In genomic region chr7:26743948-26744347, GRCm38 (mm10) we compare ENCODE assay signal across 51 mouse cellular contexts. TPM values are rescaled to one million over a fixed set of nuclear protein-coding genes. Genes with fewer than 3 reads are reported as not detected.
"Had no signal": no experiment of that assay in that cellular context is flagged by ENCODE, and none has a peak within 500 bp of the region (broad histone marks: within the 10 kb centered on the region; RNA-seq: fewer than 3 reads in every experiment).

No protein-coding gene starts in this region.

- H3K27ac ChIP-seq: heart, embryonic 13.5 days; heart, embryonic 15.5 days; hindbrain, embryonic 10.5 days; hindbrain, embryonic 12.5 days; hindbrain, embryonic 13.5 days; hindbrain, embryonic 14.5 days; hindbrain, embryonic 15.5 days; hindbrain, postnatal 0 days; intestine, embryonic 15.5 days; kidney, embryonic 15.5 days; kidney, postnatal 0 days; layer of hippocampus, adult 2 months; left cerebral cortex, adult 2 months had no signal

- H3K27me3 ChIP-seq: heart, embryonic 12.5 days; heart, embryonic 13.5 days; heart, embryonic 15.5 days; hindbrain, embryonic 12.5 days; hindbrain, embryonic 13.5 days; hindbrain, embryonic 15.5 days; intestine, embryonic 15.5 days; kidney, embryonic 15.5 days had no signal

- H3K4me2 ChIP-seq: heart, embryonic 11.5 days; heart, embryonic 12.5 days; heart, embryonic 13.5 days; heart, embryonic 15.5 days; hindbrain, embryonic 12.5 days; hindbrain, embryonic 13.5 days; hindbrain, embryonic 14.5 days; hindbrain, embryonic 15.5 days; intestine, embryonic 15.5 days; kidney, embryonic 15.5 days had no signal

- H3K9ac ChIP-seq: heart, embryonic 12.5 days; heart, embryonic 13.5 days; heart, embryonic 15.5 days; hindbrain, embryonic 12.5 days; hindbrain, embryonic 13.5 days; hindbrain, embryonic 14.5 days; hindbrain, embryonic 15.5 days; intestine, embryonic 15.5 days; kidney, embryonic 15.5 days had no signal

- H3K36me3 ChIP-seq: heart, embryonic 12.5 days; heart, embryonic 13.5 days; heart, embryonic 15.5 days; hindbrain, embryonic 10.5 days; hindbrain, embryonic 12.5 days; hindbrain, embryonic 13.5 days; hindbrain, embryonic 15.5 days; intestine, embryonic 15.5 days; kidney, embryonic 15.5 days had no signal

- ATAC-seq: hindbrain, embryonic 16.5 days; hindbrain, postnatal 0 days; inflammation-experienced regulatory T-cells, adult 6 months; intestine, embryonic 15.5 days; intestine, embryonic 16.5 days; intestine, postnatal 0 days had no signal

- H3K9me3 ChIP-seq: heart, embryonic 13.5 days; heart, embryonic 15.5 days; hindbrain, embryonic 10.5 days; hindbrain, embryonic 12.5 days; hindbrain, embryonic 13.5 days; hindbrain, embryonic 15.5 days; intestine, embryonic 15.5 days; kidney, embryonic 15.5 days had no signal

- DNase-seq: heart, postnatal 10 days; heart, postnatal 14 days; heart, postnatal 36 days; heart, postnatal 4 days; kidney, adult 11 months; kidney, adult 18-20 months; kidney, adult 2 months; kidney, adult 8-10 months; kidney, adult 9 months; kidney, postnatal 10 days; kidney, postnatal 14 days; kidney, postnatal 25 days; kidney, postnatal 36 days; kidney, postnatal 4 days; layer of hippocampus, adult 9-11 months; layer of hippocampus, postnatal 36 days had no signal

- H3K4me1 ChIP-seq: heart, embryonic 12.5 days; heart, embryonic 13.5 days; heart, embryonic 15.5 days; hindbrain, embryonic 10.5 days; hindbrain, embryonic 12.5 days; hindbrain, embryonic 13.5 days; hindbrain, embryonic 15.5 days; intestine, embryonic 15.5 days; kidney, embryonic 15.5 days had no signal

- H3K4me3 ChIP-seq: heart, embryonic 12.5 days; heart, embryonic 13.5 days; heart, embryonic 15.5 days; hindbrain, embryonic 10.5 days; hindbrain, embryonic 12.5 days; hindbrain, embryonic 13.5 days; hindbrain, embryonic 15.5 days; intestine, embryonic 15.5 days; kidney, embryonic 15.5 days; layer of hippocampus, adult 2 months; left cerebral cortex, adult 2 months had no signal

RNA-seq across cellular contexts. Expression of gene Cyp2b19, which starts 13.0 kb away (rescaled TPM):
- total RNA-seq: heart, postnatal 10 days; heart, postnatal 14 days; heart, postnatal 25 days; heart, postnatal 36 days; heart, postnatal 4 days; hematopoietic stem cell, adult 5-6 weeks; hindbrain, postnatal 0 days; layer of hippocampus, adult 18-20 months; layer of hippocampus, adult 2 months; layer of hippocampus, adult 8-10 months; layer of hippocampus, postnatal 10 days; layer of hippocampus, postnatal 14 days; layer of hippocampus, postnatal 25 days; layer of hippocampus, postnatal 36 days; left cerebral cortex, adult 18-20 months; left cerebral cortex, adult 2 months; left cerebral cortex, adult 8-10 months had no signal
- polyA plus RNA-seq: heart, embryonic 11.5 days; heart, embryonic 12.5 days; heart, embryonic 13.5 days; heart, embryonic 14.5 days; heart, embryonic 15.5 days; heart, embryonic 16.5 days; heart, postnatal 0 days; inflammation-experienced regulatory T-cells, adult 6 months; intestine, embryonic 14.5 days; intestine, embryonic 15.5 days; intestine, embryonic 16.5 days; intestine, postnatal 0 days; kidney, adult 2 months; kidney, embryonic 15.5 days; kidney, embryonic 16.5 days; kidney, postnatal 0 days; large intestine, adult 2 months had no signal

RNA-seq across cellular contexts. Expression of gene Cyp2b23, which starts 57.7 kb away (rescaled TPM):
- total RNA-seq: heart, postnatal 10 days; heart, postnatal 14 days; heart, postnatal 25 days; heart, postnatal 36 days; heart, postnatal 4 days; hematopoietic stem cell, adult 5-6 weeks; hindbrain, postnatal 0 days; layer of hippocampus, adult 18-20 months; layer of hippocampus, adult 2 months; layer of hippocampus, adult 8-10 months; layer of hippocampus, postnatal 10 days; layer of hippocampus, postnatal 14 days; layer of hippocampus, postnatal 25 days; layer of hippocampus, postnatal 36 days; left cerebral cortex, adult 18-20 months; left cerebral cortex, adult 2 months; left cerebral cortex, adult 8-10 months had no signal
- polyA plus RNA-seq: heart, embryonic 11.5 days; heart, embryonic 12.5 days; heart, embryonic 13.5 days; heart, embryonic 14.5 days; heart, embryonic 15.5 days; heart, embryonic 16.5 days; heart, postnatal 0 days; hindbrain, embryonic 10.5 days; hindbrain, embryonic 11.5 days; hindbrain, embryonic 12.5 days; hindbrain, embryonic 13.5 days; hindbrain, embryonic 14.5 days; hindbrain, embryonic 15.5 days; hindbrain, embryonic 16.5 days; inflammation-experienced regulatory T-cells, adult 6 months; intestine, embryonic 14.5 days; intestine, embryonic 15.5 days; intestine, embryonic 16.5 days; intestine, postnatal 0 days; kidney, embryonic 15.5 days; kidney, embryonic 16.5 days; kidney, postnatal 0 days; large intestine, adult 2 months had no signal
